Mouse (Mus musculus) heart, postnatal 0 days (tissue): ENCODE results near the gene Tmem267.

Experiments used
- CTCF ChIP-seq: IDR thresholded peaks from 2 replicates; pipeline ENCODE4 v1.5.1; 2016; ENCODE audit warnings: antibody characterized with exemption, control low read depth, low read depth
- EP300 ChIP-seq: IDR thresholded peaks from 2 replicates; pipeline ENCODE4 v1.6.1; 2016; ENCODE audit warnings: antibody characterized with exemption, low read depth

GRCm38 (mm10) chr13:119477789-119478188 lies 10.1 kb upstream of the Tmem267 start:
- TF ChIP-seq CTCF (no peak), EP300 (no peak)
